Mouse (Mus musculus) liver, adult 2 months (tissue): ENCODE results near the gene Krt6b. TPM values are rescaled to one million over a fixed set of nuclear protein-coding genes. Genes with fewer than 3 reads are reported as not detected.
"Not testable (repeated sequence)": the region's sequence is repeated elsewhere in the genome, so short reads cannot be mapped to it uniquely, and the experiment has no call there.

Experiments used
- DNase-seq: peaks from one replicate; pipeline ENCODE4 v3.0.0-alpha.2; 2011; ENCODE audit warnings: low read depth, low spot score; ENCODE audit errors: extremely low read depth
- H3K27ac ChIP-seq: fragments of 200-500 bp; replicated peaks from 2 replicates; pipeline ENCODE4 v1.5.1; 2012; ENCODE audit warnings: low read depth, mild to moderate bottlenecking, control low read depth, inconsistent platforms, low read length; ENCODE audit not compliant: insufficient read depth
- H3K27me3 ChIP-seq: fragments of 200-500 bp; 2 replicates; pipeline ENCODE4 v1.6.1; 2012; ENCODE audit warnings: mild to moderate bottlenecking, moderate library complexity, low read length, inconsistent platforms; ENCODE audit not compliant: control insufficient read depth, insufficient read depth
- H3K36me3 ChIP-seq: fragments of 200-500 bp; 2 replicates; pipeline ENCODE4 v1.6.1; 2012; ENCODE audit warnings: low read length, inconsistent platforms; ENCODE audit not compliant: control insufficient read depth, insufficient read depth
- H3K4me1 ChIP-seq: fragments of 200-500 bp; 2 replicates; pipeline ENCODE4 v1.6.1; 2011; ENCODE audit warnings: low read length; ENCODE audit not compliant: control insufficient read depth, insufficient read depth
- H3K4me3 ChIP-seq: fragments of 200-500 bp; 2 replicates; pipeline ENCODE4 v1.5.1; 2011; ENCODE audit warnings: low read depth, mild to moderate bottlenecking, control low read depth, low read length, moderate library complexity; ENCODE audit not compliant: insufficient read depth
- H3K79me2 ChIP-seq: fragments of 200-500 bp; 2 replicates; pipeline ENCODE4 v1.6.1; 2012; ENCODE audit warnings: inconsistent platforms, mild to moderate bottlenecking, low read length, moderate library complexity; ENCODE audit not compliant: control insufficient read depth, insufficient read depth
- H3K9ac ChIP-seq: fragments of 200-500 bp; 2 replicates; pipeline ENCODE4 v1.6.1; 2012; ENCODE audit warnings: low read depth, mild to moderate bottlenecking, control low read depth, inconsistent platforms, low read length
- CTCF ChIP-seq: fragments of 200-500 bp; IDR thresholded peaks from 2 replicates; pipeline ENCODE4 v1.5.1; 2011; ENCODE audit warnings: low read depth, low read length, control low read depth
- POLR2A ChIP-seq: fragments of 200-500 bp; IDR thresholded peaks from 2 replicates; pipeline ENCODE4 v1.6.1; 2011; ENCODE audit warnings: low read length, control low read depth; ENCODE audit not compliant: insufficient read depth; ENCODE audit errors: extremely low read depth
- WGBS: fragments of 180-500 bp; shearing (Covaris S2); methylation state at CpG from one replicate; pipeline ENCODE4 v1.1.7; 2018; 5-methylcytosine and 5-hydroxymethylcytosine counted together
- polyA plus RNA-seq: library from polyadenylated mRNA; depleted of rRNA; stranded (reverse); fragments of >200 nt; gene quantifications from 2 replicates; pipeline ENCODE4 v1.2.3, GENCODE M21; 2012
- total RNA-seq: library from RNA; depleted of rRNA; stranded (reverse); fragments of >200 nt; gene quantifications from 2 replicates; pipeline ENCODE4 v1.2.3, GENCODE M21; 2014

Gene Krt6b
- total and polyA plus RNA-seq, 2 experiments: not detected

DNA sequence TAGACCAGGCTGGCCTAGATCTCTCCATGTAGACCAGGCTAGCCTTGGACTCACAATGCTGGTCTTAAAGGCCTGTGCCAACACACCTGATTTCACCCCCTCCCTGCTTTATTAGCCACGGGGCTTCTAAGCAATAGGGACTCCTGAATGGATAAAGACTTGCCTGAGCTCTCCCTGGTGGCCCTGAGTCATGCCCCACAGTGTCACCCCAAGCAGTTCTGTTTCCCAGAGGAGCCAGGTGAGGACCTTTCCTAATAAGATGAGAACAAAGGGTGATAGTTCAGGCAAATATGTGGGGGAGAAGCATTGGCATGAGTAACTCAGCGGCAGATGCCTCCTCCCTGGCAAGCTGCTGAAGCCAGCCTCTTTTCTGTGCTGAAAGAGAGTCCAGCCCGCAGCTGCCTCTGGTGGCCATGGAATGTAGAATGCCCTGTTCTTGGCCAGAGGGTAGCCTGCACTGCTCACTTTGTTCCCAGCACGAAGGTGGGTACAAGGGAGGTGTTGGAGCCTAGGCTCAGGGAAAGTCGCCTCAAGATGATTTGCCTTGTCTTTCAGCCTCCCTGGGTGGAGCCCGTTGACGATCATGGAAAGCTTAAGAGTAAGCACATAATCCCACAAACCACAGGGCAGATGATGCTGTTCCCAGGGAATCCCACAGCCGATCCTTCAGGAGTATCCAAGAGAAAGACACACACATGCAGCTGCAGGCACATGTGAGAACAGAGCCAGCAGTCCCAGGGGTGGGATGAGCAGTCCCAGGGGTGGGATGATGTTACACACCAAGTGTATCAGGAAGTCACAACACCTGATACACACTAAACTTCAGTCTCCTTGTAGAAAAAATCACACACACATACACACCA, 17.5 kb upstream of the Krt6b start:
- Histone ChIP-seq H3K4me3 (no peak overlapping the region), H3K27ac (no peak overlapping the region), H3K4me1 (no peaks in the 10 kb centered on the region), H3K36me3 (no peaks in the 10 kb centered on the region), H3K27me3 (no peaks in the 10 kb centered on the region; the same call in 1 of the 2 replicates), H3K79me2 (no peaks in the 10 kb centered on the region), H3K9ac (no peak overlapping the region)
- WGBS: 62% methylated on average over 8 of the region's 8 CpGs
- TF ChIP-seq POLR2A: no peak
- no peak for TF ChIP-seq CTCF
- no peak for DNase-seq

- no peak for DNase-seq
- Histone ChIP-seq H3K79me2 (no peaks in the 10 kb centered on the region), H3K9ac (no peak within 1 kb of the TSS), H3K27me3 (no peaks in the 10 kb centered on the region; the same call in 1 of the 2 replicates), H3K4me3 (no peak within 1 kb of the TSS), H3K4me1 (no peaks in the 10 kb centered on the region), H3K36me3 (no peaks in the 10 kb centered on the region), H3K27ac (no peak within 1 kb of the TSS)
- 69% methylated on average over 5 of the region's 5 CpGs for WGBS
- no peak for TF ChIP-seq CTCF
- no peak for TF ChIP-seq POLR2A
Observed at GRCm38 (mm10) chr15:101694207-101694606, 14.1 kb upstream of the Krt6b start, which contains the start of gene Krt6a. Gene Krt6a, minus strand, starts transcription at chr15:101694307.

DNA sequence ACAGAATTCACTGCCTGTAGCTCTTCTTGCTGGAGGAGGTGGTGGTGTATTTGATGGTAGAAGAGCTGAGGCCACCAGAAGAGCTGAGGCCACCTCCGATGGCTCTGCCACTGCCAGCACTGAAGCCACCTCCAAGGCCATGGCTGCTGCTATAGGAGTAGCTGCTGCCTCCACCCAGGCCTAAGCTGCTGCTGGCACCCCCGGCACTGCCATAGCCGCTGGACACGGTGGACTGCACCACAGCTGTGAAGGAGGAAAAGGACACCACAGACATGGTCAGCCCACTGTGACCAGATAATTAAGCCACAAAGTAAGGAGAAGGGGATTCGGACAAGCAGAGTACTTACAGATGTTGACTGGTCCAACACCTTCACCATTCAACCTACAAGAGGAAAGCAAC, 10.4 kb upstream of the Krt6b start:
- H3K4me3 ChIP-seq, H3K27me3 ChIP-seq, H3K27ac ChIP-seq, H3K4me1 ChIP-seq, H3K9ac ChIP-seq, H3K79me2 ChIP-seq, DNase-seq, H3K36me3 ChIP-seq: not testable (repeated sequence)
- WGBS: 82% methylated on average over 5 of the region's 5 CpGs

- Histone ChIP-seq H3K4me3 (no peak overlapping the region), H3K4me1 (no peaks in the 10 kb centered on the region), H3K36me3 (no peaks in the 10 kb centered on the region), H3K27ac (no peak overlapping the region), H3K9ac (no peak overlapping the region), H3K79me2 (no peaks in the 10 kb centered on the region), H3K27me3 (no peaks in the 10 kb centered on the region)
- DNase-seq: no peak
- WGBS: 49% methylated on average over 2 of the region's 2 CpGs
- TF ChIP-seq POLR2A (no peak), CTCF (no peak)
Observed at GRCm38 (mm10) chr15:101688161-101688560, 8.1 kb upstream of the Krt6b start.

- TF ChIP-seq POLR2A (no peak), CTCF (no peak)
- Histone ChIP-seq H3K9ac (no peak overlapping the region), H3K79me2 (no peaks in the 10 kb centered on the region), H3K27me3 (no peaks in the 10 kb centered on the region), H3K4me3 (no peak overlapping the region), H3K4me1 (no peaks in the 10 kb centered on the region), H3K36me3 (no peaks in the 10 kb centered on the region), H3K27ac (no peak overlapping the region)
- WGBS: 84% methylated on average over 1 of the region's 1 CpGs
- DNase-seq: no peak
Observed at GRCm38 (mm10) chr15:101675978-101676377, 4.1 kb downstream of the Krt6b start.

- no peaks in the 10 kb centered on the region for H3K36me3 ChIP-seq
- WGBS: 87% methylated on average over 5 of the region's 5 CpGs
- TF ChIP-seq CTCF (no peak), POLR2A (no peak)
- H3K9ac ChIP-seq: no peak overlapping the region
- H3K79me2 ChIP-seq: no peaks in the 10 kb centered on the region
- H3K4me1 ChIP-seq: no peaks in the 10 kb centered on the region
- DNase-seq: no peak
- no peak overlapping the region for H3K4me3 ChIP-seq
- H3K27me3 ChIP-seq: no peaks in the 10 kb centered on the region; the same call in 1 of the 2 replicates
- no peak overlapping the region for H3K27ac ChIP-seq
Observed at GRCm38 (mm10) chr15:101652736-101653265, 27.3 kb downstream of the Krt6b start.
